Comparison of ENCODE assay signal across 8 mouse cellular contexts in genomic region chr11:48775483-48775882, GRCm38 (mm10). TPM values are rescaled to one million over a fixed set of nuclear protein-coding genes. Genes with fewer than 3 reads are reported as not detected.
A peak's percentile ranks its signal among the peaks of the same experiment; 100 is the strongest.
DNase-seq lines count a peak whose midpoint lies in the region; ATAC-seq and TF ChIP-seq lines count a peak whose summit lies in the region.

No protein-coding gene starts in this region.

- DNase-seq in left cerebral cortex, adult 18-20 months (ENCODE audit: low spot score in 2 of 2): peak; percentile 44 to 45
- no peak for DNase-seq in left cerebral cortex, adult 11 months (ENCODE audit: low spot score)
- DNase-seq in adrenal gland, postnatal 14 days: peak; percentile 67
- peak; percentile 86 for DNase-seq in forebrain, embryonic 14.5 days (ENCODE audit: low spot score)
- DNase-seq in hindbrain, postnatal 0 days (ENCODE audit: low spot score): peak; percentile 91
- peak; percentile 44 to 52 for DNase-seq in lung, adult 18-20 months
- DNase-seq in retina, postnatal 1 day: peak; percentile 86
- DNase-seq in ovary, adult 18-20 months (ENCODE audit: low spot score): no peak

- H3K9me3 ChIP-seq in forebrain, embryonic 14.5 days (replicated peaks; ENCODE audit: control insufficient read depth, low read length): no peaks in the 10 kb centered on the region
- H3K9me3 ChIP-seq in hindbrain, postnatal 0 days (ENCODE audit: low read length): no peaks in the 10 kb centered on the region

- WGBS in forebrain, embryonic 14.5 days: 2% methylated on average over 7 of the region's 7 CpGs
- WGBS in hindbrain, postnatal 0 days: 2% methylated on average over 7 of the region's 7 CpGs

- no peaks in the 10 kb centered on the region for H3K36me3 ChIP-seq in forebrain, embryonic 14.5 days (ENCODE audit: control insufficient read depth, insufficient read depth, low read length)
- no peaks in the 10 kb centered on the region for H3K36me3 ChIP-seq in hindbrain, postnatal 0 days (ENCODE audit: insufficient read depth, low read length)

- no peak overlapping the region for H3K4me3 ChIP-seq in forebrain, embryonic 14.5 days (ENCODE audit: low read depth, low read length)
- H3K4me3 ChIP-seq in hindbrain, postnatal 0 days (ENCODE audit: low read length): no peak overlapping the region

- ATAC-seq in forebrain, embryonic 14.5 days: 0 out of 2 replicates have a peak, but pooled peaks have one; percentile 44
- ATAC-seq in hindbrain, postnatal 0 days: peak; percentile 34; the same call in 1 of the 2 replicates

- no peak overlapping the region for H3K27ac ChIP-seq in forebrain, embryonic 14.5 days (ENCODE audit: low read depth, low read length)
- H3K27ac ChIP-seq in hindbrain, postnatal 0 days: no peak overlapping the region

- no peaks in the 10 kb centered on the region for H3K4me1 ChIP-seq in forebrain, embryonic 14.5 days (ENCODE audit: control insufficient read depth, insufficient read depth, low read length)
- 0 out of 2 replicates have a peak, but pooled peaks cover 4% of the 10 kb centered on the region for H3K4me1 ChIP-seq in hindbrain, postnatal 0 days (ENCODE audit: insufficient read depth, low read length)

- no peaks in the 10 kb centered on the region for H3K27me3 ChIP-seq in forebrain, embryonic 14.5 days (replicated peaks; ENCODE audit: control insufficient read depth, insufficient read depth, low read length)
- H3K27me3 ChIP-seq in hindbrain, postnatal 0 days (ENCODE audit: insufficient read depth, low read length): no peaks in the 10 kb centered on the region

- H3K9ac ChIP-seq in forebrain, embryonic 14.5 days (ENCODE audit: low read length): no peak overlapping the region
- no peak overlapping the region for H3K9ac ChIP-seq in hindbrain, postnatal 0 days (replicated peaks; ENCODE audit: low read length)

- TF ChIP-seq CTCF in hindbrain, postnatal 0 days (IDR thresholded peaks at IDR 0.05; ENCODE audit: low read depth): peak; percentile 74

- H3K4me2 ChIP-seq in forebrain, embryonic 14.5 days (ENCODE audit: low read length): peak overlapping the region; percentile 8; the same call in 1 of the 2 replicates
- peak overlapping the region; percentile 33 for H3K4me2 ChIP-seq in hindbrain, postnatal 0 days (ENCODE audit: low read depth, low read length)

RNA-seq across cellular contexts. Expression of gene Rack1, which starts 24.6 kb away (rescaled TPM):
- 100 to 1,000 TPM; 233 to 240 TPM for total RNA-seq in left cerebral cortex, adult 18-20 months (2021)
- 735 and 919 TPM in 2 replicates for total RNA-seq in adrenal gland, postnatal 14 days (2021)
- 553 and 718 TPM in 2 replicates for polyA plus RNA-seq in forebrain, embryonic 14.5 days (2014; fragmentation: Nextera tagmentation; extraction: Ambion mirVana)
- total RNA-seq in hindbrain, postnatal 0 days (2014; rRNA removed): 897 and 958 TPM in 2 replicates
- 324 and 342 TPM in 2 replicates for polyA plus RNA-seq in hindbrain, postnatal 0 days (2015; fragmentation: Nextera tagmentation; extraction: Ambion mirVana)

RNA-seq across cellular contexts. Expression of gene Trim41, which starts 41.7 kb away (rescaled TPM):
- total RNA-seq in left cerebral cortex, adult 18-20 months (2021): 10 to 100 TPM; 57.1 to 60.2 TPM
- 34.6 and 40.5 TPM in 2 replicates for total RNA-seq in adrenal gland, postnatal 14 days (2021)
- 3.2 and 4.0 TPM in 2 replicates for polyA plus RNA-seq in forebrain, embryonic 14.5 days (2014; fragmentation: Nextera tagmentation; extraction: Ambion mirVana)
- total RNA-seq in hindbrain, postnatal 0 days (2014; rRNA removed): 42.1 and 43.3 TPM in 2 replicates
- 5.5 and 7.1 TPM in 2 replicates for polyA plus RNA-seq in hindbrain, postnatal 0 days (2015; fragmentation: Nextera tagmentation; extraction: Ambion mirVana)

RNA-seq across cellular contexts. Expression of gene Trim7, which starts 50.5 kb away (rescaled TPM):
- 1 to 10 TPM; 2.3 to 3.7 TPM for total RNA-seq in left cerebral cortex, adult 18-20 months (2021)
- total RNA-seq in adrenal gland, postnatal 14 days (2021): 6.1 and 8.5 TPM in 2 replicates
- polyA plus RNA-seq in forebrain, embryonic 14.5 days (2014; fragmentation: Nextera tagmentation; extraction: Ambion mirVana): 0.61 and 1.3 TPM in 2 replicates
- total RNA-seq in hindbrain, postnatal 0 days (2014; rRNA removed): 4.0 and 7.7 TPM in 2 replicates
- 3.7 TPM in 2 replicates for polyA plus RNA-seq in hindbrain, postnatal 0 days (2015; fragmentation: Nextera tagmentation; extraction: Ambion mirVana)

RNA-seq across cellular contexts. Expression of gene Gm12184, which starts 51.0 kb away (rescaled TPM):
- total RNA-seq in left cerebral cortex, adult 18-20 months (2021): 1 to 10 TPM; 1.7 to 3.0 TPM
- 2.3 and 3.5 TPM in 2 replicates for total RNA-seq in adrenal gland, postnatal 14 days (2021)
- 3.5 and 3.6 TPM in 2 replicates for polyA plus RNA-seq in forebrain, embryonic 14.5 days (2014; fragmentation: Nextera tagmentation; extraction: Ambion mirVana)
- total RNA-seq in hindbrain, postnatal 0 days (2014; rRNA removed): 20.1 and 26.4 TPM in 2 replicates
- polyA plus RNA-seq in hindbrain, postnatal 0 days (2015; fragmentation: Nextera tagmentation; extraction: Ambion mirVana): 5.7 and 6.0 TPM in 2 replicates

Comparison
In these comparisons a context has a peak if more than half of its experiments do, and no peak if none do; other contexts are left out.
1. DNase-seq: peak in left cerebral cortex, adult 18-20 months (2 of 2), adrenal gland, postnatal 14 days (single experiment), forebrain, embryonic 14.5 days (single experiment), hindbrain, postnatal 0 days (single experiment), lung, adult 18-20 months (2 of 2) and retina, postnatal 1 day (single experiment); none in left cerebral cortex, adult 11 months (single experiment) and ovary, adult 18-20 months (single experiment).